Mouse (Mus musculus) right cerebral cortex, postnatal 4 days (tissue): ENCODE results near the gene 4931400O07Rik.

Experiments
- DNase-seq: peaks from one replicate; pipeline ENCODE4 v3.0.0-alpha.2; 2022

4931400O07Rik gene

DNA sequence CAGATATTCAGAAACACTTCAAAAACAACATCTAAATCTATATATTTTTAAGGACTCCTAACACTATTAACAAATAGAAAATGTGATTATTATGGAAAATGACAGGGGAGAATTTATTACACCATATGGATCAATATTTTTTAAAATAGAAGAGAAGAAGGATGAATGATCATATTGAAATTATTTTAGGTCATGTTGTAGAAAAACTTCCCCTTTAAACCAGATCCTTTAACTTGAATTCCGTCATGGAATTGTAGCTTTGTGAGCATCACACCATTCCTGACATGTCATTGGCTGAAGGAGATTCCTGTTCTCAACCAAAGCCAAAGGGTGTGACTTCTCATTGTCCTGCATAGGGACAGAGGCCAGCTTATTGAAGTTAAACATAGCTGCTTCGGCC, at the start of gene 4931400O07Rik:
Gene 4931400O07Rik (plus strand): TSS at position 301 of the 400 bp plus-strand sequence.
- DNase-seq, result no peak
